Mouse (Mus musculus) hindbrain, embryonic 16.5 days (tissue): ENCODE measurements at regions not wholly inside any gene's neighbourhood (a gene's known extent, or its start where the extent isn't known, plus 50 kb on each side); places are given as distances from the start of the nearest gene placed in this dataset.

ENCODE experiments used
- ATAC-seq: fragments of 200-750 bp; cut with Nextera tagmentation; 2 replicates; pipeline ENCODE4 v1.8.0; 2017; ENCODE audit warnings: moderate TSS enrichment, moderate library complexity
- H3K27ac ChIP-seq: fragments of 300-500 bp; sonication (generic); 2 replicates; pipeline ENCODE4 v1.5.1; 2014; ENCODE audit warnings: low read depth, mild to moderate bottlenecking, control low read depth, low read length, moderate library complexity
- H3K27me3 ChIP-seq: fragments of 300-500 bp; sonication (generic); replicated peaks from 2 replicates; pipeline ENCODE4 v1.6.1; 2014; ENCODE audit warnings: low read length; ENCODE audit not compliant: control insufficient read depth, insufficient read depth
- H3K36me3 ChIP-seq: fragments of 300-500 bp; sonication (generic); 2 replicates; pipeline ENCODE4 v1.6.1; 2014; ENCODE audit warnings: mild to moderate bottlenecking, low read length, moderate library complexity, mixed read lengths; ENCODE audit not compliant: control insufficient read depth, insufficient read depth
- H3K4me1 ChIP-seq: fragments of 300-500 bp; sonication (generic); 2 replicates; pipeline ENCODE4 v1.6.1; 2014; ENCODE audit warnings: low read depth, low read length; ENCODE audit not compliant: control insufficient read depth, insufficient read depth
- H3K4me2 ChIP-seq: fragments of 300-500 bp; sonication (generic); 2 replicates; pipeline ENCODE4 v1.6.1; 2014; ENCODE audit warnings: mild to moderate bottlenecking, low read length, control low read depth, moderate library complexity
- H3K4me3 ChIP-seq: fragments of 300-500 bp; sonication (generic); 2 replicates; pipeline ENCODE4 v1.5.1; 2014; ENCODE audit warnings: mild to moderate bottlenecking, low read length, control low read depth, moderate library complexity
- H3K9ac ChIP-seq: fragments of 300-500 bp; sonication (generic); 2 replicates; pipeline ENCODE4 v1.6.1; 2014; ENCODE audit warnings: low read depth, mild to moderate bottlenecking, control low read depth, low read length, moderate library complexity
- H3K9me3 ChIP-seq: fragments of 300-500 bp; sonication (generic); 2 replicates; pipeline ENCODE4 v1.6.1; 2014; ENCODE audit warnings: mild to moderate bottlenecking, low read length, moderate library complexity; ENCODE audit not compliant: control insufficient read depth
- WGBS: fragments of 180-500 bp; shearing (Covaris S2); extraction: QIAGEN DNeasy Blood & Tissue Kit; methylation state at CpG from one replicate; pipeline ENCODE4 v1.1.7; 2014; 5-methylcytosine and 5-hydroxymethylcytosine counted together

DNA sequence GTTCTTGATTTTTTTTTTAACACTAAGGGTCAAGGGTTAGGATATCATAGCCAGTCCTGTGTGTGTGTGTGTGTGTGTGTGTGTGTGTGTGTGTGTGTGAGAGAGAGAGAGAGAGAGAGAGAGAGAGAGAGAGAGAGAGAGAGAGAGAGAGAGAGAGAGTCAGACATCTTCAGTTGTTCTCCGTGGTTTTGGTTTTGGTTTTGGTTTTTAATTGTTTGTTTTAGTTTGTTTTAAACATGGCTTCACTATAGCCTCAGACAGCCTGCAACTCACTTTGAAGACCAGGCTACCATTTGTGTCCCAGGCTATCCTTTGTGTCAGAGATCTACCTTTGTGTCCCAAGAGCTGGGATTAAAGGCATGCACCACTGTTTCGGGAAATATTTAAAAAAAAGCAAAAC lies 557.8 kb downstream of the Lmo4 start:
- Histone ChIP-seq H3K27me3 (no peaks in the 10 kb centered on the region), H3K4me2 (no peak overlapping the region), H3K9ac (no peak overlapping the region), H3K4me1 (no peaks in the 10 kb centered on the region), H3K4me3 (no peak overlapping the region), H3K36me3 (no peaks in the 10 kb centered on the region), H3K27ac (no peak overlapping the region), H3K9me3 (no peaks in the 10 kb centered on the region)
- 85% methylated on average over 2 of the region's 2 CpGs for WGBS
- no peak for ATAC-seq

DNA sequence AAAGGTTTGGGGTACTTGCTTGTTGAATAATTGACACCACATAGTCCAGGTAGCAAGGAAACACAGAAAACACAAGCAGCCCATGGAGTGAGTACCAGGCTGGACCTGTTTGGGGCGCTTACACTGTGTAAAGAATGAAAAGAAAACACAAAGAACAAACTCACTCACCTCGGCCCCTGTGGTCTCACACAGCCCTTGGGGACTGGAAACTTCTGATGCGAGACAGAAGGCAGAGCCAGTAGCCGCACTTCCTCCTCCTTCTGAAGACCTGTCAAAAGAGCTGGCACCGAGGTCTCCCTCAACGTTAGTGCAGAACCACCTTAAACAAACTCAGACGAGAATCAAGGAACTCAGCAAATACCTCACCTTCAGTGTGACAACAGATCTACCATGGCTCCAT lies 558.2 kb downstream of the Lmo4 start:
- Histone ChIP-seq H3K4me1 (no peaks in the 10 kb centered on the region), H3K36me3 (no peaks in the 10 kb centered on the region), H3K4me3 (no peak overlapping the region), H3K4me2 (no peak overlapping the region), H3K9ac (no peak overlapping the region), H3K27ac (no peak overlapping the region), H3K27me3 (no peaks in the 10 kb centered on the region), H3K9me3 (no peaks in the 10 kb centered on the region)
- no peak for ATAC-seq
- 67% methylated on average over 7 of the region's 7 CpGs for WGBS

DNA sequence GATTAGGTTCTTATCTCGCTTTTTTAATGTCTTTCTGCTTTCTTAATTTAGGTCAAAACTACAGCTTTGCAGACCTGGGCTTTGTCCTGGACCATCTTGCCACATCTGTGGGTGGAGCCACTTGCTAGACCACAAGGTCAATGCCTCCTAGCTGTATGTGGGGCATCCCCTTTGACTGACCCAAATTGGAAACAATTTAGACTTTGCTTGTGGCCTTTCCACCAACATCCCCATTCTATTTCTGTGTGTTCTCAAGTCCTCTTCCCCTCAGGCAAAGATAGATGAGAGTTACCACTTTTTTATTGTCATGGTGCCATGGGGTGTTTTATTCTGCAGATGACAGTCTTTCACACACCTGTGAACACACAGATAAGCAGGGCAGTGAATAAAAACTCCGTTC lies 572.0 kb downstream of the Lmo4 start:
- H3K4me3 ChIP-seq, result no peak overlapping the region
- no peak overlapping the region for H3K4me2 ChIP-seq
- H3K9ac ChIP-seq, result no peak overlapping the region
- no peaks in the 10 kb centered on the region for H3K27me3 ChIP-seq
- H3K36me3 ChIP-seq, result no peaks in the 10 kb centered on the region
- no peak for ATAC-seq
- no peak overlapping the region for H3K27ac ChIP-seq
- H3K4me1 ChIP-seq, result no peaks in the 10 kb centered on the region
- WGBS, result 85% methylated on average over 2 of the region's 2 CpGs
- H3K9me3 ChIP-seq, result no peaks in the 10 kb centered on the region

DNA sequence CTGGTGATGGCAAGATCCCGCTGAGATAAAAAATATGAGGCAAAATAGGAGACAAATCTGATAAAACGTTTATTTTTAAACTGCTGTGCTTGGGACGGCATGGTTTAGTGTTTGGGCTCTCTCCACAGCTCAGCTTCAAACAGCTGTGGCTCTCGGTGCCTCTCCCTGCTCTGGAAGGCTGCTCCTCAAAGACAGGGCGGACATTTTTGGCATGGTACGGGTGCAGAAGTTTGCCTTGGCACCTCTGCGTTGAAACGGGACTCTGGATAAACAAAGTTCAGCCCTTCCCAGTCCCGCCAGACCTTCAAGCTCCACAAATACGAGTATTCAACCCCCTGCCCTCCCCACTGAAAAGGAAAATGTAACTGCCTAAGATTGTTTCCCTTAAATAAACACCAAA lies 573.8 kb downstream of the Lmo4 start:
- 62% methylated on average over 10 of the region's 10 CpGs for WGBS

DNA sequence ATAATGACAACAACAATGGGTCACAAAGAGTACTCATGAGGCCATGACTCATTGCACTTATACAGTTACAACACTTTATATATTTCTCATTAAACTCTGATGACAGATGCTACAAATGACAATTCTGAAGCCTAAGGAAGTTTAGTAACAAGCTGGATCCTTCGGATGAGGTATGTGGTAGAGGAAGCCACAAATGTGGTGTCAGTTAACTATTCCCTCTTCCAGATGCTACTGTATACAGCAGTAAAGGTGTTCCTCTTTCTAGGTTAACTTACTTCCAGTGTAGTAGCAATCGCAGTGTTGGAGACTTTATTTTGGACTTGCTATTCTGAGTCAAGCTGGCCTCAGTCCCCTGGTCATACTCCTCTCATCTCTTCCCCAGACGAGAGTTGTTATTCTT lies 580.1 kb downstream of the Lmo4 start:
- no peaks in the 10 kb centered on the region for H3K9me3 ChIP-seq
- H3K27ac ChIP-seq, result no peak overlapping the region
- ATAC-seq, result no peak
- no peak overlapping the region for H3K4me2 ChIP-seq
- H3K27me3 ChIP-seq, result no peaks in the 10 kb centered on the region
- no peaks in the 10 kb centered on the region for H3K4me1 ChIP-seq
- no peak overlapping the region for H3K4me3 ChIP-seq
- no peaks in the 10 kb centered on the region for H3K36me3 ChIP-seq
- 89% methylated on average over 3 of the region's 3 CpGs for whole genome bisulfite sequencing
- H3K9ac ChIP-seq, result no peak overlapping the region

More for the DNA sequence above, 573.8 kb downstream of the Lmo4 start:
- H3K9ac ChIP-seq, result no peak overlapping the region
- no peak for ATAC-seq
- no peaks in the 10 kb centered on the region for H3K4me1 ChIP-seq
- H3K27me3 ChIP-seq, result no peaks in the 10 kb centered on the region
- no peaks in the 10 kb centered on the region for H3K36me3 ChIP-seq
- no peak overlapping the region for H3K4me2 ChIP-seq
- H3K9me3 ChIP-seq, result no peaks in the 10 kb centered on the region
- no peak overlapping the region for H3K27ac ChIP-seq
- H3K4me3 ChIP-seq, result no peak overlapping the region

DNA sequence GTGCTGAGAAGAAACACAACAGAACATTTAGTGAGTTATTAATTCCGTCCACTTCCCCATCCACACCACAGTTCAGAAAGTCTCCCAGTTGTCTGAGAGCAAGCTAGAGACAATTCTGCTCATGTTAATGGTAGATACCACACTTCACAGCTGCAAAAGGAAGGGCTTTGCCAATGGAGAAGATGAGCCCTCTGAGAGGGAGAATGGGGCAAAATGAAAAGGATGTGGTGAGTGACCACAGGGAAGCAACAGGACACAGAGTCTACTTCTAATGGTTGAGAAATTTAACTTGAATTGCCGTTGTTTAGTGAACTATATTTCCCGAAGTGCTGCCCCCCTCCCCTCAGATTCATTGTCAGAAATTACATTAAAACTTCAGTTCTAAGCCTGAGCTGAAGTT lies 582.7 kb downstream of the Lmo4 start:
- 85% methylated on average over 3 of the region's 3 CpGs for WGBS
- H3K4me1 ChIP-seq, result no peaks in the 10 kb centered on the region
- no peak overlapping the region for H3K9ac ChIP-seq
- no peaks in the 10 kb centered on the region for H3K27me3 ChIP-seq
- H3K36me3 ChIP-seq, result no peaks in the 10 kb centered on the region
- no peaks in the 10 kb centered on the region for H3K9me3 ChIP-seq
- H3K4me2 ChIP-seq, result no peak overlapping the region
- no peak overlapping the region for H3K4me3 ChIP-seq
- no peak overlapping the region for H3K27ac ChIP-seq
- no peak for ATAC-seq

DNA sequence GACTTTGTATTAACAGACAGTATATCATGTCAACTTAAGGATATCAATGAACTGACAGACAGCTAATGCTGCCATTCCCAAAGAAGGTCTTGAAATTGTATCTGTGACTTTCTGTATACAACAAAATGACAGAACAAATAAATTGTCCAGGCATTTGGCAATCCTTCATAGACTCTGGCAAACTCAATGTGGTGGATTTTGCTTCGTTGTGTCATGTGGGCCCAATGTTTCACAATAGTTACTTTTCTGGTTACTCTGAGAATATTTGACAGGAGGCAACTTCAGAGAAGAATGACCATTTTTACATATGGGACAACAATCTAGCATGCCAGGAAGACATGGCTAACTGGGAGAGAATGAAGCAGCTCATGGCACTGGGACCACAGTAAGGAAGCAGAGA lies 585.9 kb downstream of the Lmo4 start:
- no peak for ATAC-seq
- H3K4me2 ChIP-seq, result no peak overlapping the region
- no peak overlapping the region for H3K4me3 ChIP-seq
- H3K9ac ChIP-seq, result no peak overlapping the region
- H3K4me1 ChIP-seq, result no peaks in the 10 kb centered on the region
- 91% methylated on average over 1 of the region's 1 CpGs for WGBS
- H3K27me3 ChIP-seq, result no peaks in the 10 kb centered on the region
- no peaks in the 10 kb centered on the region for H3K36me3 ChIP-seq
- H3K27ac ChIP-seq, result no peak overlapping the region
- no peaks in the 10 kb centered on the region for H3K9me3 ChIP-seq

DNA sequence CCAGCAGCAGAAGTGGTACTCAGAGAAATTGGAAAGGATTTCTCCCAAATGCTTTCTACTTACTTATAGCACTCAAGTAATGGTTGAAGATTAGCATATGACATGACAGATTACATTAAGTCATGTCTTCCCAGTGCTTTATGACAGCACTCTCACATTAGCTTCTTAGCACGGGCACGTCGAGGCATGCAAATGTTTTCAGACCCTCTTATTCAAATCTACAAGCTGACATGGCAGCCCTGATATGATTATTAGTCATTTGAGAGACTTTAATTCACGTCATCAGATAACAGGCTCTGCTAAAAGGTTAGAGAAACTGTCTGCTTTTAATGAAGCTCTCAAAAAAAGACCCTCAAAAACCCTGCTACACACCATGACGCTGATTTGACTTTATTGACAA lies 590.1 kb downstream of the Lmo4 start:
- Histone ChIP-seq H3K9me3 (no peaks in the 10 kb centered on the region; the same call in 1 of the 2 replicates), H3K4me3 (no peak overlapping the region), H3K9ac (no peak overlapping the region), H3K4me1 (no peaks in the 10 kb centered on the region), H3K27ac (no peak overlapping the region), H3K36me3 (no peaks in the 10 kb centered on the region), H3K27me3 (no peaks in the 10 kb centered on the region), H3K4me2 (no peak overlapping the region)
- no peak for ATAC-seq
- 73% methylated on average over 5 of the region's 5 CpGs for WGBS

DNA sequence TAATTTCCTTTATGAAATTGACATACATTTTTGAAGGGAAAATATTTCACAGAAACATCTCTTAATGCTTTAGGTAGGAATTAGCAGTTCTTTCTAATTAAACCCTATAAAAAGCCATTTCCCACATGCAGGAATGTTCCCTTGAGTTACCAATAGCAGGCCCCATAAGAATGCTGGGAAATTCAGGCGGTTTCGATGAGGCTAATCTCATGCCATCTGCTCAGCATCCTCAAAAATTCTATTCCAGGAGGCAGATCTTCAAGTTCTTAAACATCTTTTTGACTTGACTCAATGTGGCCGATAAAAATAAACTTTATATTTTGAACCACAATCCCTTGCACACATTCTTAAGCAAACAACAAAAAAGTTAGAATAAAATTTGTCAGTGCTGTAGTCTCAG lies 591.0 kb downstream of the Lmo4 start:
- H3K9me3 ChIP-seq, result no peaks in the 10 kb centered on the region; the same call in 1 of the 2 replicates
- H3K9ac ChIP-seq, result no peak overlapping the region
- no peaks in the 10 kb centered on the region for H3K4me1 ChIP-seq
- no peak overlapping the region for H3K4me3 ChIP-seq
- H3K36me3 ChIP-seq, result no peaks in the 10 kb centered on the region
- no peak overlapping the region for H3K4me2 ChIP-seq
- no peaks in the 10 kb centered on the region for H3K27me3 ChIP-seq
- ATAC-seq, result no peak
- no peak overlapping the region for H3K27ac ChIP-seq
- 91% methylated on average over 3 of the region's 3 CpGs for WGBS

DNA sequence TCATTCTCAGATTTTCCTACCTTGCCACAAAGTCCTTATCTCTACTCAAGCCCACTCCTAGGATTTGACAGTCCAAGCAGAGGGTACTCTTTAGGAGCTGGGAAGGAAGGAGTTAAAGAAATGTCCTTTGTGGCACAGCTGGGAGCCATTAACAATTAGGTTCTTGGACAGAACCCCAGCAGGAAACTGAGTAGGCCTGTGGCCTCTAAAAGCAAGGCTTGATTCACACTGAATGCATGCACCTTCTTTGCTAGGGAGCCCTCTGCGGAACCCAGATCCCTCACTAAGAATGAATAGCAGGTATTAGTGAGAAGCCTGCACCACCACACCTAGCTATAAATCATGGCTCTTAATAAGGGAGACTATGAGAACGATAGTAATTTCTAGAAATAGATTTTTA lies 595.3 kb downstream of the Lmo4 start:
- Histone ChIP-seq H3K36me3 (no peaks in the 10 kb centered on the region), H3K9me3 (no peaks in the 10 kb centered on the region; the same call in 1 of the 2 replicates), H3K4me3 (no peak overlapping the region), H3K27me3 (no peaks in the 10 kb centered on the region), H3K4me2 (no peak overlapping the region), H3K27ac (no peak overlapping the region), H3K4me1 (no peaks in the 10 kb centered on the region), H3K9ac (no peak overlapping the region)
- 38% methylated on average over 2 of the region's 2 CpGs for WGBS
- ATAC-seq, result no peak
